Mouse (Mus musculus) liver, adult 2 months (tissue): ENCODE measurements around the gene C1qtnf2.

ENCODE experiments used
- CTCF ChIP-seq: fragments of 200-500 bp; IDR thresholded peaks from 2 replicates; pipeline ENCODE4 v1.5.1; 2011; ENCODE audit warnings: low read depth, low read length, control low read depth
- POLR2A ChIP-seq: fragments of 200-500 bp; IDR thresholded peaks from 2 replicates; pipeline ENCODE4 v1.6.1; 2011; ENCODE audit warnings: low read length, control low read depth; ENCODE audit not compliant: insufficient read depth; ENCODE audit errors: extremely low read depth

GRCm38 (mm10) chr11:43517641-43518040 is 43.6 kb downstream of the C1qtnf2 start:
- TF ChIP-seq CTCF (no peak), POLR2A (no peak)
